Mouse (Mus musculus): ENCODE data around the gene D930048N14Rik.
"Not testable (repeated sequence)": the region's sequence is repeated elsewhere in the genome, so short reads cannot be mapped to it uniquely, and the experiment has no call there.

D930048N14Rik gene

GRCm38 (mm10) chr11:51652889-51653418 is 2.2 kb downstream of the D930048N14Rik start:
- DNase-seq (ENCODE audit: low read depth, low spot score), result no peak

- DNase-seq (ENCODE audit: low read depth, low spot score), result no peak
These were observed 3.0 kb downstream of the D930048N14Rik start for GRCm38 (mm10) chr11:51653736-51654135.

- no peak for DNase-seq (ENCODE audit: low read depth, low spot score)
These were observed 4.1 kb downstream of the D930048N14Rik start for GRCm38 (mm10) chr11:51654891-51655290.

- DNase-seq (ENCODE audit: low read depth, low spot score), result no peak
These were observed 6.2 kb downstream of the D930048N14Rik start for GRCm38 (mm10) chr11:51656798-51657521.

GRCm38 (mm10) chr11:51658291-51658690 is 7.5 kb downstream of the D930048N14Rik start:
- no peak for DNase-seq (ENCODE audit: low read depth, low spot score)

GRCm38 (mm10) chr11:51658705-51659104 is 8.0 kb downstream of the D930048N14Rik start:
- DNase-seq (ENCODE audit: low read depth, low spot score), result no peak

- no peak for DNase-seq (ENCODE audit: low read depth, low spot score)
These were observed 11.2 kb downstream of the D930048N14Rik start for GRCm38 (mm10) chr11:51661867-51662365.

- no peak for DNase-seq (ENCODE audit: low read depth, low spot score)
These were observed 11.9 kb downstream of the D930048N14Rik start for GRCm38 (mm10) chr11:51662632-51663031.

GRCm38 (mm10) chr11:51664747-51665146 is 14.0 kb downstream of the D930048N14Rik start:
- not testable (repeated sequence) for DNase-seq (ENCODE audit: low read depth, low spot score)

- DNase-seq (ENCODE audit: low read depth, low spot score), result no peak
These were observed 20.1 kb downstream of the D930048N14Rik start for GRCm38 (mm10) chr11:51670846-51671245.

GRCm38 (mm10) chr11:51671376-51671775 is 20.6 kb downstream of the D930048N14Rik start:
- DNase-seq (ENCODE audit: low read depth, low spot score), result no peak

GRCm38 (mm10) chr11:51673291-51673690 is 22.5 kb downstream of the D930048N14Rik start:
- no peak for DNase-seq (ENCODE audit: low read depth, low spot score)

GRCm38 (mm10) chr11:51675386-51675785 is 24.6 kb downstream of the D930048N14Rik start:
- DNase-seq (ENCODE audit: low read depth, low spot score), result no peak

GRCm38 (mm10) chr11:51677737-51678418 is 27.1 kb downstream of the D930048N14Rik start:
- DNase-seq (ENCODE audit: low read depth, low spot score), result no peak

- no peak for DNase-seq (ENCODE audit: low read depth, low spot score)
These were observed 28.7 kb downstream of the D930048N14Rik start for GRCm38 (mm10) chr11:51679466-51679865.

- peak; percentile 94 for DNase-seq (ENCODE audit: low read depth, low spot score)
These were observed 30.7 kb downstream of the D930048N14Rik start for GRCm38 (mm10) chr11:51681324-51681975.

- DNase-seq (ENCODE audit: low read depth, low spot score), result no peak
These were observed 31.2 kb downstream of the D930048N14Rik start for GRCm38 (mm10) chr11:51681976-51682374.

GRCm38 (mm10) chr11:51688330-51689328 is 37.9 kb downstream of the D930048N14Rik start, which contains the start of gene 0610009B22Rik:
Gene 0610009B22Rik, minus strand, starts transcription at chr11:51688874.
- peak; percentile 100 for DNase-seq (ENCODE audit: low read depth, low spot score)

- no peak for DNase-seq (ENCODE audit: low read depth, low spot score)
These were observed 38.6 kb downstream of the D930048N14Rik start for GRCm38 (mm10) chr11:51689343-51689742.

GRCm38 (mm10) chr11:51690597-51690996 is 39.8 kb downstream of the D930048N14Rik start:
- not testable (repeated sequence) for DNase-seq (ENCODE audit: low read depth, low spot score)

- no peak for DNase-seq (ENCODE audit: low read depth, low spot score)
These were observed 44.2 kb downstream of the D930048N14Rik start for GRCm38 (mm10) chr11:51694984-51695383.

All from CD4-positive, CD25-positive, alpha-beta regulatory T cell, adult 2 months (primary cell).